Mouse (Mus musculus): ENCODE results near the gene Arfgef2. TPM values are rescaled to one million over a fixed set of nuclear protein-coding genes. Genes with fewer than 3 reads are reported as not detected.

Gene Arfgef2
- polyA plus RNA-seq, 1 experiment from 2014 or later, result 2.9 TPM

- 90% methylated on average over 7 of the region's 7 CpGs for WGBS
- H3K4me1 ChIP-seq, result no peaks in the 10 kb centered on the region
- H3K4me3 ChIP-seq, result no peak overlapping the region
- no peaks in the 10 kb centered on the region for H3K9me3 ChIP-seq
- peaks cover 68% of the 10 kb centered on the region for H3K36me3 ChIP-seq
- no peak for ATAC-seq (replicated peaks)
- no peak overlapping the region for H3K27ac ChIP-seq (replicated peaks)
- no peaks in the 10 kb centered on the region for H3K27me3 ChIP-seq
- H3K9ac ChIP-seq (replicated peaks), result no peak overlapping the region
- no peak overlapping the region for H3K4me2 ChIP-seq (replicated peaks)
Observed at GRCm38 (mm10) chr2:166935582-166935981, 130.2 kb downstream of the Arfgef2 start.

- H3K27ac ChIP-seq (replicated peaks), result no peak overlapping the region
- WGBS, result 78% methylated on average over 2 of the region's 2 CpGs
- H3K9ac ChIP-seq (replicated peaks), result no peak overlapping the region
- H3K4me3 ChIP-seq, result no peak overlapping the region
- no peak for ATAC-seq (replicated peaks)
- H3K9me3 ChIP-seq, result no peaks in the 10 kb centered on the region
- H3K36me3 ChIP-seq, result peaks cover 68% of the 10 kb centered on the region
- H3K4me1 ChIP-seq, result no peaks in the 10 kb centered on the region
- H3K4me2 ChIP-seq (replicated peaks), result no peak overlapping the region
- no peaks in the 10 kb centered on the region for H3K27me3 ChIP-seq
Observed at GRCm38 (mm10) chr2:166936166-166936565, 130.8 kb downstream of the Arfgef2 start.

- Histone ChIP-seq H3K9ac (replicated peaks) (no peak overlapping the region), H3K9me3 (no peaks in the 10 kb centered on the region), H3K4me3 (no peak overlapping the region), H3K36me3 (peaks cover 88% of the 10 kb centered on the region), H3K27ac (replicated peaks) (no peak overlapping the region), H3K27me3 (no peaks in the 10 kb centered on the region), H3K4me1 (no peaks in the 10 kb centered on the region), H3K4me2 (replicated peaks) (no peak overlapping the region)
- WGBS, result 87% methylated on average over 2 of the region's 2 CpGs
- no peak for ATAC-seq (replicated peaks)
Observed at GRCm38 (mm10) chr2:166943146-166943545, 137.8 kb downstream of the Arfgef2 start.

DNA sequence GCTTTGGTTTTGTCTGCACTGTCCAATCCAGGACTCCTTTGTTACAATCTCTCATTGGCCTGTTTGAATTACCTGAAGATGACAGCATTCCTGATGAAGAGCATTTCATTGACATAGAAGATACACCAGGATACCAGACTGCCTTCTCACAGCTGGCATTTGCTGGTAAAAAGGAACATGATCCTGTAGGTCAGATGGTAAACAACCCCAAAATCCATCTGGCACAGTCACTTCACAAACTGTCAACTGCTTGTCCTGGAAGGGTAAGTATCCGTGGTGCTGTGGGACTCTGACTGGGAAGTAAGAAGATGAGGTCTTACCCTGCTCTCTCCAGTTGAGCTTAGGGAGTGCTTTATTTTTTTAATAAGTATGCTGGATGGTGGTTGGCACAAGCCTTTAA is 139.0 kb downstream of the Arfgef2 start:
- no peak overlapping the region for H3K4me3 ChIP-seq
- H3K9me3 ChIP-seq, result no peaks in the 10 kb centered on the region
- H3K27me3 ChIP-seq, result no peaks in the 10 kb centered on the region
- H3K4me1 ChIP-seq, result no peaks in the 10 kb centered on the region
- WGBS, result 73% methylated on average over 1 of the region's 1 CpGs
- ATAC-seq (replicated peaks), result no peak
- no peak overlapping the region for H3K4me2 ChIP-seq (replicated peaks)
- peaks cover 92% of the 10 kb centered on the region for H3K36me3 ChIP-seq
- H3K9ac ChIP-seq (replicated peaks), result no peak overlapping the region
- H3K27ac ChIP-seq (replicated peaks), result no peak overlapping the region

DNA sequence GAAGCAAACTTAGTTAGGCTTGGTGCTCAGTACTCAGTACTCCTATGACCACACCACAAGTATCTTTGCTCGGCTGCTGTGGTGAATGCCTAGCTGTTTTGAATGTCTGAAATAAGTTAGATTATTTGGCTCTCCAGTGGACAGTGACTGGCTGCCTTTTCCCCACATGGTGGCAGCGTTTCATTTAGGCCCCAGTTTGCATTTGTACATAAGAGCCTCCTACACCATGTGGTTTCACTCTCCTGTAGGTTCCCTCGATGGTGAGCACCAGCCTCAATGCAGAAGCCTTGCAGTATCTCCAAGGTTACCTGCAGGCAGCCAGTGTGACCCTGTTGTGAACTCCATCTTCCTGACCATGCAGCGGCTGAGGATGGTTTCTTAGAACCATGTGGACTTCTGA is 140.1 kb downstream of the Arfgef2 start:
- no peak overlapping the region for H3K4me2 ChIP-seq (replicated peaks)
- ATAC-seq (replicated peaks), result no peak
- H3K9ac ChIP-seq (replicated peaks), result no peak overlapping the region
- WGBS, result 65% methylated on average over 4 of the region's 4 CpGs
- H3K27me3 ChIP-seq, result no peaks in the 10 kb centered on the region
- no peak overlapping the region for H3K4me3 ChIP-seq
- H3K36me3 ChIP-seq, result peaks cover 96% of the 10 kb centered on the region
- no peaks in the 10 kb centered on the region for H3K9me3 ChIP-seq
- no peak overlapping the region for H3K27ac ChIP-seq (replicated peaks)
- no peaks in the 10 kb centered on the region for H3K4me1 ChIP-seq

Other genes starting within 250 kb of the Arfgef2 start
- gene Prex1, start 91.8 kb upstream of the Arfgef2 start, polyA plus RNA-seq (2015; fragmentation: Nextera tagmentation; extraction: Ambion mirVana), result 38.8 and 43.9 TPM in 2 replicates
- 8.2 and 9.8 TPM in 2 replicates for gene Trp53rkb, start 13.1 kb upstream of the Arfgef2 start, polyA plus RNA-seq (2015; fragmentation: Nextera tagmentation; extraction: Ambion mirVana)
- 101 TPM in 2 replicates for gene Cse1l, start 100.5 kb downstream of the Arfgef2 start, polyA plus RNA-seq (2015; fragmentation: Nextera tagmentation; extraction: Ambion mirVana)
- 118 and 124 TPM in 2 replicates for gene Stau1, start 190.7 kb downstream of the Arfgef2 start, polyA plus RNA-seq (2015; fragmentation: Nextera tagmentation; extraction: Ambion mirVana)
- 41.3 and 42.8 TPM in 2 replicates for gene Ddx27, start 209.6 kb downstream of the Arfgef2 start, polyA plus RNA-seq (2015; fragmentation: Nextera tagmentation; extraction: Ambion mirVana)

All from forebrain, embryonic 15.5 days (tissue).